Mouse (Mus musculus): ENCODE data around the gene Fam122a.

- TF ChIP-seq CTCF (IDR thresholded peaks at IDR 0.05; ENCODE audit: extremely low read depth, insufficient read depth, low read length) = no peak
- TF ChIP-seq POLR2A (IDR thresholded peaks at IDR 0.05; ENCODE audit: extremely low read depth, insufficient read depth, low read length) = no peak
Measured at GRCm38 (mm10) chr19:24463011-24463410, 14.1 kb downstream of the Fam122a start.
